Mouse (Mus musculus) kidney, postnatal 25 days (tissue): ENCODE data around the gene Gm45233.

ENCODE experiments used
- DNase-seq, 2 experiments: peaks; one replicate each; pipeline ENCODE4 v3.0.0; 2021; ENCODE audit warnings: mixed read lengths in 2 of 2

Gene Gm45233

GRCm38 (mm10) chr7:43449811-43450210, 5.9 kb downstream of the Gm45233 start:
- no peak for DNase-seq

GRCm38 (mm10) chr7:43451726-43452125, 7.8 kb downstream of the Gm45233 start:
- DNase-seq: no peak

- peak in 1 of 2 experiments; percentile 53 for DNase-seq
Observed at GRCm38 (mm10) chr7:43452609-43453008, 8.7 kb downstream of the Gm45233 start.

GRCm38 (mm10) chr7:43453599-43454355, 9.8 kb downstream of the Gm45233 start:
- DNase-seq: peak; percentile 76 to 89

GRCm38 (mm10) chr7:43454371-43454770, 10.4 kb downstream of the Gm45233 start:
- DNase-seq: peak; percentile 20 to 77

GRCm38 (mm10) chr7:43462851-43463250, 18.9 kb downstream of the Gm45233 start, which contains the start of gene Vsig10l:
Gene Vsig10l, plus strand, starts transcription at chr7:43463151.
- no peak for DNase-seq

- peak in 1 of 2 experiments; percentile 63 for DNase-seq
Observed at GRCm38 (mm10) chr7:43463976-43464375, 20.0 kb downstream of the Gm45233 start.

- no peak for DNase-seq
Observed at GRCm38 (mm10) chr7:43464864-43465343, 21.0 kb downstream of the Gm45233 start.

- DNase-seq: peak; percentile 96
Observed at GRCm38 (mm10) chr7:43465344-43466098, 21.6 kb downstream of the Gm45233 start.

- DNase-seq: peak; percentile 90
Observed at GRCm38 (mm10) chr7:43466099-43466694, 22.3 kb downstream of the Gm45233 start.

- DNase-seq: peak in 1 of 2 experiments; percentile 57
Observed at GRCm38 (mm10) chr7:43470373-43470772, 26.4 kb downstream of the Gm45233 start.

GRCm38 (mm10) chr7:43475706-43476105, 31.8 kb downstream of the Gm45233 start:
- no peak for DNase-seq

GRCm38 (mm10) chr7:43476376-43476775, 32.4 kb downstream of the Gm45233 start:
- DNase-seq: no peak

- DNase-seq: no peak
Observed at GRCm38 (mm10) chr7:43481191-43481590, 37.3 kb downstream of the Gm45233 start.

GRCm38 (mm10) chr7:43482090-43482716, 38.3 kb downstream of the Gm45233 start:
- peak; percentile 32 to 58 for DNase-seq

- DNase-seq: no peak
Observed at GRCm38 (mm10) chr7:43483236-43483635, 39.3 kb downstream of the Gm45233 start.

- DNase-seq: no peak
Observed at GRCm38 (mm10) chr7:43488646-43489045, 44.7 kb downstream of the Gm45233 start.

- no peak for DNase-seq
Observed at GRCm38 (mm10) chr7:43489631-43490125, 45.8 kb downstream of the Gm45233 start, which contains the start of gene Iglon5. Gene Iglon5, minus strand, starts transcription at chr7:43490075.

GRCm38 (mm10) chr7:43490182-43490584, 46.3 kb downstream of the Gm45233 start:
- DNase-seq: peak in 1 of 2 experiments; percentile 8

GRCm38 (mm10) chr7:43490861-43491260, 46.9 kb downstream of the Gm45233 start:
- no peak for DNase-seq

GRCm38 (mm10) chr7:43495343-43496021, 51.6 kb downstream of the Gm45233 start:
- DNase-seq: peak; percentile 65 to 72
